ENCODE assay signal across 11 mouse cellular contexts in genomic region chr11:79878091-79878490, GRCm38 (mm10).
DNase-seq lines count a peak whose midpoint lies in the region; ATAC-seq lines count a peak whose summit lies in the region.
"Had no signal": no experiment of that assay in that cellular context is flagged by ENCODE, and none has a peak within 500 bp of the region (broad histone marks: within the 10 kb centered on the region; RNA-seq: fewer than 3 reads in every experiment).

No protein-coding gene starts in this region.

- H3K36me3 ChIP-seq in intestine, embryonic 16.5 days (ENCODE audit: control insufficient read depth, insufficient read depth, low read length): no peaks in the 10 kb centered on the region

- no peak overlapping the region for H3K4me2 ChIP-seq in intestine, embryonic 16.5 days (ENCODE audit: low read depth, low read length)

- peak overlapping the region; percentile 76 for H3K27ac ChIP-seq in intestine, embryonic 16.5 days (ENCODE audit: low read length)

- no peak overlapping the region for H3K4me3 ChIP-seq in intestine, embryonic 16.5 days (ENCODE audit: low read length)

- no peaks in the 10 kb centered on the region for H3K27me3 ChIP-seq in intestine, embryonic 16.5 days (replicated peaks; ENCODE audit: control insufficient read depth, insufficient read depth, low read length)

- 51% methylated on average over 7 of the region's 7 CpGs for WGBS in intestine, embryonic 16.5 days

- DNase-seq in adipocyte (ENCODE audit: low spot score): peak; percentile 98
- DNase-seq in fat pad, adult 2 months (ENCODE audit: extremely low read depth, low read depth, low spot score): peak; percentile 93
- DNase-seq in lung, postnatal 14 days: peak; percentile 63
- no peak for DNase-seq in c-Kit-positive CD71-positive TER-119-positive erythroid progenitor cells, embryonic 14.5 days (ENCODE audit: low spot score)
- DNase-seq in right cerebral cortex, postnatal 10 days (ENCODE audit: low spot score in 2 of 2): no peak
- DNase-seq in thymus, postnatal 0 days (ENCODE audit: low spot score): no peak
- DNase-seq: cerebellum, adult 9-10 months; forebrain, postnatal 0 days; layer of hippocampus, postnatal 36 days had no signal

- ATAC-seq in intestine, embryonic 16.5 days: no peak
- ATAC-seq in inflammation-experienced regulatory T-cells, adult 6 months: no peak
- ATAC-seq: forebrain, postnatal 0 days had no signal

- H3K9ac ChIP-seq in intestine, embryonic 16.5 days (ENCODE audit: low read depth, low read length): no peak overlapping the region
- H3K9ac ChIP-seq: forebrain, postnatal 0 days had no signal

- H3K4me1 ChIP-seq in intestine, embryonic 16.5 days (ENCODE audit: control insufficient read depth, insufficient read depth, low read length): peaks cover 5% of the 10 kb centered on the region

- H3K9me3 ChIP-seq in intestine, embryonic 16.5 days (ENCODE audit: control insufficient read depth, low read length): no peaks in the 10 kb centered on the region

Comparison
In these comparisons a context has a peak if more than half of its experiments do, and no peak if none do; other contexts are left out.
1. DNase-seq: peak in adipocyte (single experiment), fat pad, adult 2 months (single experiment) and lung, postnatal 14 days (single experiment); none in c-Kit-positive CD71-positive TER-119-positive erythroid progenitor cells, embryonic 14.5 days (single experiment), right cerebral cortex, postnatal 10 days (0 of 2) and thymus, postnatal 0 days (single experiment).